Mouse (Mus musculus): Measurements from ENCODE around the gene Jpt1. TPM values are rescaled to one million over a fixed set of nuclear protein-coding genes. Genes with fewer than 3 reads are reported as not detected.

The Jpt1 gene
- 386 TPM for polyA plus RNA-seq (2012; fragmentation: generic; extraction: Trizol)

GRCm38 (mm10) chr11:115514238-115514663, at the start of gene Jpt1:
TSS of gene Jpt1 (minus strand) at chr11:115514387.
- H3K36me3 ChIP-seq (ENCODE audit: control insufficient read depth, insufficient read depth): no peaks in the 10 kb centered on the region
- peak within 1 kb of the TSS; percentile 59 for H3ac ChIP-seq (ENCODE audit: control insufficient read depth, insufficient read length)
- peak within 1 kb of the TSS; percentile 92 for H3K4me3 ChIP-seq
- H3K79me2 ChIP-seq (ENCODE audit: control insufficient read depth, insufficient read depth): peaks cover 48% of the 10 kb centered on the region
- H3K27me3 ChIP-seq (ENCODE audit: control insufficient read depth, insufficient read depth, insufficient read length): no peaks in the 10 kb centered on the region
- peak within 1 kb of the TSS; percentile 96 for H3K4me2 ChIP-seq (ENCODE audit: low read depth)
- TF ChIP-seq POLR2AphosphoS2 (IDR thresholded peaks at IDR 0.05; ENCODE audit: insufficient read length, low read depth) (peak; percentile 95), MYOG (IDR thresholded peaks at IDR 0.05; ENCODE audit: control insufficient read depth in 1 of 3, insufficient read depth in 1 of 3, insufficient read length in 2 of 3, low read depth in 2 of 3) (no peak), MYOD1 (IDR thresholded peaks at IDR 0.05; ENCODE audit: control insufficient read depth in 1 of 3, insufficient read length in 2 of 3, low read depth in 2 of 3) (no peak), TCF3 (IDR thresholded peaks at IDR 0.05; ENCODE audit: insufficient read length, low read depth) (no peak), REST (IDR thresholded peaks at IDR 0.05; ENCODE audit: insufficient read depth, insufficient read length) (no peak), E2F4 (IDR thresholded peaks at IDR 0.05; ENCODE audit: insufficient read depth) (peak; percentile 33), MAX (IDR thresholded peaks at IDR 0.05; ENCODE audit: low read depth) (no peak), CEBPB (IDR thresholded peaks at IDR 0.05; ENCODE audit: insufficient read depth, poor library complexity, severe bottlenecking) (no peak), TCF12 (IDR thresholded peaks at IDR 0.05; ENCODE audit: insufficient read depth, poor library complexity, severe bottlenecking) (no peak), POLR2A (IDR thresholded peaks at IDR 0.05; ENCODE audit: insufficient read length, low read depth) (peak; percentile 95)

GRCm38 (mm10) chr11:115563406-115563805, 49.2 kb upstream of the Jpt1 start:
- Histone ChIP-seq H3K27me3 (ENCODE audit: control insufficient read depth, insufficient read depth, insufficient read length) (no peaks in the 10 kb centered on the region), H3K79me2 (ENCODE audit: control insufficient read depth, insufficient read depth) (peaks cover 25% of the 10 kb centered on the region), H3K4me3 (peak overlapping the region; percentile 69), H3ac (ENCODE audit: control insufficient read depth, insufficient read length) (no peak overlapping the region), H3K4me2 (ENCODE audit: low read depth) (peak overlapping the region; percentile 89), H3K36me3 (ENCODE audit: control insufficient read depth, insufficient read depth) (peaks cover 3% of the 10 kb centered on the region)
- TF ChIP-seq SRF (IDR thresholded peaks at IDR 0.05; ENCODE audit: control insufficient read depth, insufficient read length, low read depth) (no peak), MAX (IDR thresholded peaks at IDR 0.05; ENCODE audit: low read depth) (no peak), MYOD1 (IDR thresholded peaks at IDR 0.05; ENCODE audit: control insufficient read depth in 1 of 3, insufficient read length in 2 of 3, low read depth in 2 of 3) (no peak), USF1 (IDR thresholded peaks at IDR 0.05; ENCODE audit: low read depth) (no peak), POLR2A (IDR thresholded peaks at IDR 0.05; ENCODE audit: insufficient read length, low read depth) (no peak), POLR2AphosphoS2 (IDR thresholded peaks at IDR 0.05; ENCODE audit: insufficient read length, low read depth) (no peak), TCF3 (IDR thresholded peaks at IDR 0.05; ENCODE audit: insufficient read length, low read depth) (no peak), E2F4 (IDR thresholded peaks at IDR 0.05; ENCODE audit: insufficient read depth) (no peak), CEBPB (IDR thresholded peaks at IDR 0.05; ENCODE audit: insufficient read depth, poor library complexity, severe bottlenecking) (no peak), MYOG (IDR thresholded peaks at IDR 0.05; ENCODE audit: control insufficient read depth in 1 of 3, insufficient read depth in 1 of 3, insufficient read length in 2 of 3, low read depth in 2 of 3) (no peak), TCF12 (IDR thresholded peaks at IDR 0.05; ENCODE audit: insufficient read depth, poor library complexity, severe bottlenecking) (no peak), REST (IDR thresholded peaks at IDR 0.05; ENCODE audit: insufficient read depth, insufficient read length) (no peak)

GRCm38 (mm10) chr11:115555717-115556116, 41.5 kb upstream of the Jpt1 start:
- Histone ChIP-seq H3K36me3 (ENCODE audit: control insufficient read depth, insufficient read depth) (no peaks in the 10 kb centered on the region), H3K79me2 (ENCODE audit: control insufficient read depth, insufficient read depth) (no peaks in the 10 kb centered on the region), H3K4me3 (no peak overlapping the region), H3K4me2 (ENCODE audit: low read depth) (no peak overlapping the region), H3ac (ENCODE audit: control insufficient read depth, insufficient read length) (no peak overlapping the region), H3K27me3 (ENCODE audit: control insufficient read depth, insufficient read depth, insufficient read length) (no peaks in the 10 kb centered on the region)
- TF ChIP-seq USF1 (IDR thresholded peaks at IDR 0.05; ENCODE audit: low read depth): no peak
- no peak for TF ChIP-seq E2F4 (IDR thresholded peaks at IDR 0.05; ENCODE audit: insufficient read depth)
- no peak for TF ChIP-seq CEBPB (IDR thresholded peaks at IDR 0.05; ENCODE audit: insufficient read depth, poor library complexity, severe bottlenecking)
- no peak for TF ChIP-seq REST (IDR thresholded peaks at IDR 0.05; ENCODE audit: insufficient read depth, insufficient read length)
- TF ChIP-seq POLR2A (IDR thresholded peaks at IDR 0.05; ENCODE audit: insufficient read length, low read depth): no peak
- no peak for TF ChIP-seq TCF12 (IDR thresholded peaks at IDR 0.05; ENCODE audit: insufficient read depth, poor library complexity, severe bottlenecking)
- no peak for TF ChIP-seq MYOG (IDR thresholded peaks at IDR 0.05; ENCODE audit: control insufficient read depth in 1 of 3, insufficient read depth in 1 of 3, insufficient read length in 2 of 3, low read depth in 2 of 3)
- TF ChIP-seq MAX (IDR thresholded peaks at IDR 0.05; ENCODE audit: low read depth): no peak
- no peak for TF ChIP-seq POLR2AphosphoS2 (IDR thresholded peaks at IDR 0.05; ENCODE audit: insufficient read length, low read depth)
- no peak for TF ChIP-seq MYOD1 (IDR thresholded peaks at IDR 0.05; ENCODE audit: control insufficient read depth in 1 of 3, insufficient read length in 2 of 3, low read depth in 2 of 3)
- TF ChIP-seq SRF (IDR thresholded peaks at IDR 0.05; ENCODE audit: control insufficient read depth, insufficient read length, low read depth): no peak
- TF ChIP-seq TCF3 (IDR thresholded peaks at IDR 0.05; ENCODE audit: insufficient read length, low read depth): no peak

- Histone ChIP-seq H3K36me3 (ENCODE audit: control insufficient read depth, insufficient read depth) (no peaks in the 10 kb centered on the region), H3ac (ENCODE audit: control insufficient read depth, insufficient read length) (no peak overlapping the region)
- TF ChIP-seq TCF3 (IDR thresholded peaks at IDR 0.05; ENCODE audit: insufficient read length, low read depth): no peak
- no peak for TF ChIP-seq USF1 (IDR thresholded peaks at IDR 0.05; ENCODE audit: low read depth)
- TF ChIP-seq MYOG (IDR thresholded peaks at IDR 0.05; ENCODE audit: control insufficient read depth in 1 of 3, insufficient read depth in 1 of 3, insufficient read length in 2 of 3, low read depth in 2 of 3): no peak
- TF ChIP-seq MYOD1 (IDR thresholded peaks at IDR 0.05; ENCODE audit: control insufficient read depth in 1 of 3, insufficient read length in 2 of 3, low read depth in 2 of 3): no peak
- no peak for TF ChIP-seq CEBPB (IDR thresholded peaks at IDR 0.05; ENCODE audit: insufficient read depth, poor library complexity, severe bottlenecking)
- TF ChIP-seq REST (IDR thresholded peaks at IDR 0.05; ENCODE audit: insufficient read depth, insufficient read length): no peak
- no peak for TF ChIP-seq E2F4 (IDR thresholded peaks at IDR 0.05; ENCODE audit: insufficient read depth)
- no peak for TF ChIP-seq MAX (IDR thresholded peaks at IDR 0.05; ENCODE audit: low read depth)
- no peak for TF ChIP-seq SRF (IDR thresholded peaks at IDR 0.05; ENCODE audit: control insufficient read depth, insufficient read length, low read depth)
- no peak for TF ChIP-seq TCF12 (IDR thresholded peaks at IDR 0.05; ENCODE audit: insufficient read depth, poor library complexity, severe bottlenecking)
- TF ChIP-seq POLR2A (IDR thresholded peaks at IDR 0.05; ENCODE audit: insufficient read length, low read depth): no peak
These were observed 38.6 kb upstream of the Jpt1 start for GRCm38 (mm10) chr11:115552783-115553182.

More at GRCm38 (mm10) chr11:115552783-115553182, 38.6 kb upstream of the Jpt1 start:
- no peak overlapping the region for H3K4me2 ChIP-seq (ENCODE audit: low read depth)
- H3K27me3 ChIP-seq (ENCODE audit: control insufficient read depth, insufficient read depth, insufficient read length): no peaks in the 10 kb centered on the region
- H3K4me3 ChIP-seq: no peak overlapping the region
- no peaks in the 10 kb centered on the region for H3K79me2 ChIP-seq (ENCODE audit: control insufficient read depth, insufficient read depth)

Data from myocyte (in vitro differentiated cells).